Mouse (Mus musculus): Measurements from ENCODE around the gene Dusp1. TPM values are rescaled to one million over a fixed set of nuclear protein-coding genes. Genes with fewer than 3 reads are reported as not detected.

Gene Dusp1
- total RNA-seq, 2 experiments from 2014 or later, result 15.3 to 16.1 TPM

DNA sequence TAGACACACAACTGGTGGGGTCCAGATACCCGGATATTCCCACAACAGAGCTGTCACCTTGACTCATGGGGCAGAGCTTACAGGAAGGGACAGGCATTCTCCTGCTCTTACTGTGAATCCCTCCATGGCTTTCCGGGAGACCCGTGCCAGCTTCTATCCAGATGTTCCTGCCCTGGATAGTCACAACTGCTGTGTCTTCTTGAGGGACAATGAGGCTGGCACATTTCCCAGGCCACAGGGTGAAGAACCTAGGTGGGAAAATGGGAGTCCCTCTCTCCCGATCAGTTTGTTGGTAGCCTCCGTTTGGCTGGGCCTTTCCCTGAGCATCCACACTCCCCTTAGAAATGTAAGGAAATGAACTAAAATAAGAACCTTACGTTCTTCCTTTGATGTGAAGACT, 33.2 kb downstream of the Dusp1 start:
- no peak for DNase-seq (ENCODE audit: low spot score in 2 of 2)

- no peak for DNase-seq (ENCODE audit: low spot score in 2 of 2)
Measured at GRCm38 (mm10) chr17:26527291-26527690, 34.6 kb downstream of the Dusp1 start.

DNA sequence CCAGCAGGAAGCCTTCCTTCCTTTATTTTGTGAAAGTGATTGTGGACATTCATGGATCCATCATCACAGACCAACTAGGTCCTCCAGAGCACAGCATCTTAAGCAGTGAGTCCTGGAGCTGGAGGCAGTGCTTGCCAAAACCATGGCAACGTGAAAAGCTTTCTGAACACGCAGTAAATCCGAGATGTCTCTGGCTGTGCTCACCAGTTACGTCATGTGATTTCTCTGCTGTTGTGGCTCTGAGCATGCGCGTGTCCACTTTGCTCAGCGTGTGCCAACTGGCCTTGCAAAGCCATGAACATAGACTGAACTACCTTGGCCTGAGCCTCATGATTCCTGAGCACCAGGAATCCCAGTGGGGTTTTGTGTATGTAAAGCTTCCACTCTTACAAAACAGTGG, 36.6 kb downstream of the Dusp1 start:
- DNase-seq (ENCODE audit: low spot score in 2 of 2), result peak in 1 of 2 experiments; percentile 32

DNA sequence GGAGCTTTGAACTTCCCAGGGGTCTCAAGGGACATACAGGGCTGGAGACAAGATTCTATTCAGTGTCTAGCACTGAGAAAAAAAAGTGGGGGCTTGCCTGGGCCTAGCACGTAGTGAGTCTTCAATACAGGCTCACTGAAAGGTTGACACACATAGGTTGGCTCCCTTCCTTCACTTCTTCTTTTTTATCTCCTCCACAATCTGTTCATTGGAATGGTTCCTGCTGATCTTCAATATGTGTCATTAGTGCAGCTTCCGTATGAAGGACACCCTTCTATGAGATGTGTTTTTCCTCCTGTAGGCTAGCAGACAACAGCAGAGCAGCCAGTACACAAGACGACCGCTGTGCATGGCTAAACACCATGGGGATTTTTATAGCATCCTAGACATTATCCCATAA, 37.1 kb downstream of the Dusp1 start:
- no peak for DNase-seq (ENCODE audit: low spot score in 2 of 2)

DNA sequence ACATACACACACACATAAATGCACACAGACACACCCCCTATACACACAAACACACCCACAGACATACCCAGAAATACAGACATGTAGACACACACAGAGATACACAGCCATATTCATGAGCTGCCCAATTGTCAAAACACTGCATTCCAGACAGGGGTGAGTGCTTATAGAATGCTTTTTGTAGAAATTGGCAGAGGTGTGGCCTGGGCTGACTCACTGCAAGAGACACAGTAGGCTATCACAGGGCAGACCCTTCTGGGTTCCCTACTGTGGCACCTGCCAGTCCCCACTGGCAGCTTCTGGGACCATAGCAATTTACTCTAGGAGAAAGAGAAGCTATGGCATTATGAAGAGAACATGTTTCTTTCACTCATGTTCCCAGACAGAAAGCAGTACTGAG, 37.6 kb downstream of the Dusp1 start:
- no peak for DNase-seq (ENCODE audit: low spot score in 2 of 2)

GRCm38 (mm10) chr17:26522711-26523110, 39.2 kb downstream of the Dusp1 start:
- no peak for DNase-seq (ENCODE audit: low spot score in 2 of 2)

- DNase-seq (ENCODE audit: low spot score in 2 of 2), result no peak
Measured at GRCm38 (mm10) chr17:26518306-26518705, 43.6 kb downstream of the Dusp1 start.

- no peak for DNase-seq (ENCODE audit: low spot score in 2 of 2)
Measured at GRCm38 (mm10) chr17:26515675-26516074, 46.3 kb downstream of the Dusp1 start.

GRCm38 (mm10) chr17:26514581-26515030, 47.3 kb downstream of the Dusp1 start:
- no peak for DNase-seq (ENCODE audit: low spot score in 2 of 2)

DNA sequence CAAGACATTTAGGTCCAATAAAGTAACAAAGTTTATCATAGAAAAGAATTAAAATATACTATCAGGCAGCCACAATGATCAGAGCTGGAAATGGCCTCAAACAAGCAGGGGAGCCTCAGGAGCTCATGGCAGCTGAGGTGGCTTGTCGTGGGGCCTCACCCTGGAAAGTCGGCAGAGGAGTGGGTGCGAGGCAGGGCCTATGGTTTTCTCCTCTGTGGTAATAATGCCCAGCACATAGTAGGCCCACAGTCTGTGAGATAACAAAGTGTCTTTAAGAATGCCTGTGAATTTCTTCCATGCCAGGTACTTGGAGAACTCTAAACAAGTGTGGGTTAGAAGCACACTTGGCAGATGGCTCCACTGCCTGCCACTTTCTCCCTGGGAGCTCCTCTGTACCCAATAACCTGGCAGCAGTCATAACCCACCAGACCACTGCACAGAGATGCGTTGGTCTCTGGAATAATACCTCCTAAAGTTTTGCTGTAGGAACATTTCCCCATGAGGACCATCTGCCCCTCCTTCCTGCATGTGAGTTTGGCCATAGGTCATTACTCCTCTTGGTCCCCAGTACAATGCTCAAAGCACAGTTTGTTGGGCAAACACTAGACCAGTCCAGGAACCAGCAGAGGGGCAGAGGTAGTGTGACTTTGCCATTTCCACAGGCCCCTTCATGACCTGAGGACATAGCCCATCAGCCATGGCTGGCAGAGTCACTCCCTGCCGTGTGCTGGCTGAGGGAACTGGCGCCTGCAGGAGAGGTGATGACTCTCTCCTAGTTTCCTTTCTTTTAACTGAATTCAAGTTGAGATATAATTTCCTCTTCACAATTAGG, 48.3 kb downstream of the Dusp1 start:
- DNase-seq (ENCODE audit: low spot score in 2 of 2), result no peak

DNA sequence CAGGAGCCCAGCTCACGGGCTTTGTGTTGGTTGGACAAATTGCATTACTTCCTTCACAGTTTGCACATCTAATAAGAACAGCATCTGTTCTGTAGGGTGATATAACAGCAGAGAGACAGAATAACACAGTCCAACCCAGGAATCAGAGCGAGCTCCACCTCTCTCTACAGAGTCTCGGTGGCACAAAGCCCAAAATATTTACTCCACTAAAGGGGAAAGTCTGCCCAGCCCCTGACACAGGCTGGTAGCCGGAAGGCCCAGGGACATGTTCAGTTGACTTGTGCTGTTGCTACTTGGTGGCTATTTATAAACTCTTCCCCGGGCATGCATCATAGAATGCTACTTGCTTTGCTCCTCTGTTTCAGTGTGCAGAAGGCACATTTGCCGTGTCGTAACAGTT, 49.0 kb downstream of the Dusp1 start:
- DNase-seq (ENCODE audit: low spot score in 2 of 2), result no peak

DNA sequence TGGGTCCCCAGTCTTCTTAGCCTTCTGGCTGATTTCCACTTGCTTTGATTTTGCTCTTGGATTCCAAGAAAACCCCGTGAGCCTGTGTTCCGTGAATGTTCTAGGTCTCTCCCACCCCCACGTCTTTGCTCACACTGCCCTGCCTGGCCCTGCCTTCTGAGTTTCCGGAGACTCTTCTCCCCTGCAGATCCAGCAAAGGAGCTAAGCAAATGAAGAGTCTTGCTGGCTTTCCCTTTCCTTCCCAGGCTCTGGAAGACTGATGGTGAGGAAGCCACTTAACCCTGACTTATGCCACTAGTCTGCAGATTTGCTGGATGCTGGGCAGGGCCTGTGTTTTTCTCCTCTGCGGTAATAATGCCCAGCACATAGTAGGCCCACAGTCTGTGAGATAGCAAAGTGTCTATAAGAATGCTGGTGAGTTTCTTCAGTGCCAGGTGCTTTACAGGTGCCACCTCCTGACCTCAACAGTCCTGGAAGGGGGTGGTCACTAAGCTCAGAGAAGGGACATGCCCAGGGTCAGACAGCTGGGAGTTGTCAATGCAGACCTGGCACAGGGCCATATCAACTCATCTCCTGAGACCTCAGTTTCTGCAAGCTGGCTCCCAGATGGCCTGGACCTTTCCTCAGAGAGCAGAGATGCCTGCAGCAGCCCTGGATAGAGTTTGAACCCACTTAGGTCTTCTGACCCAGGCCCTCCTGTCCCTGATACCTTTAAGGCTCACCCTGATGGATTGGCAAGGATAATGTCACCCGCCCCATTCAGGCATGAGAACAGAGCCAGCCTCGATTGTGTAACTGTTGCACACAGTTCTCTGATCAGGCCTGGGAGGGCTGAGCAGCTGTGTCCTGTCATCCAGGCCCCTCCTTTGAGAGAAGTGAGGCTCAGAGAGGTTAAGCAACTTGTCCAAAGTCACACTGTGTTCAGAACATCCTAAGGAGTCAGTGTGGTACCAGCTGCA, 49.8 kb downstream of the Dusp1 start:
- DNase-seq (ENCODE audit: low spot score in 2 of 2), result no peak

GRCm38 (mm10) chr17:26511256-26511655, 50.7 kb downstream of the Dusp1 start:
- DNase-seq (ENCODE audit: low spot score in 2 of 2), result no peak

GRCm38 (mm10) chr17:26510146-26511045, 51.5 kb downstream of the Dusp1 start:
- DNase-seq (ENCODE audit: low spot score in 2 of 2), result no peak

GRCm38 (mm10) chr17:26508961-26509771, 52.8 kb downstream of the Dusp1 start:
- DNase-seq (ENCODE audit: low spot score in 2 of 2), result peak; percentile 69 to 74

DNA sequence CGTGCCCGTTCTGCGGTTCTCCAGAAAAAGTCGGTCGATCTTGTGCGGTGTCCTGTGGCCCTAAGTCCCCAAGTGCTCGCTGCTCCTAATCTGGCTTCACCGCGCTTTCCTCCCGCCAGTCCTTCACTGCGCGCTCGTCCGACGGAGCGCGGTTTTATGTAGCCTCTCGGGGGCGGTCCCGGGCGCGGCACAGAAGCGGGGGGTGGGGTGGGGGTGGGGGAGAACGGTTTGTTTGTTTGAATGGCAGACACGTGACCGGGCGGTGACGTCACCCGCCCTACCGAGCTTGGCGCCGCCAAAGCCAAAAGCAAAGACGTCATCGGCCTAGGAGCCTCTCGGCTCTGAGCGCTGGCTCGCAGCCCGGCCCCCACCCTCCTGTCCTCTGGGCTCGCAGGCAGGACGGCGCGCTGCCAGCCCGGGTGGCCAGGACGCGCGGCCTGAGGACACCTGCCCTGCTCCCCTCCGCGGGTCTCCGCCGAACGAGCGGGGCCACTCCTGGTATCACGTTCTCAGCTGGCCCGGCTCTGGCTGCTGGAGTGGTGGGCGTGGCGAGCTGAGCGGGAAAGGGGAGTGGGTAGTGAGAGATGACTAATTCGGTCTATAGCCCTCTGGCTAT, 53.5 kb downstream of the Dusp1 start:
- peak; percentile 92 to 96 for DNase-seq (ENCODE audit: low spot score in 2 of 2)

DNA sequence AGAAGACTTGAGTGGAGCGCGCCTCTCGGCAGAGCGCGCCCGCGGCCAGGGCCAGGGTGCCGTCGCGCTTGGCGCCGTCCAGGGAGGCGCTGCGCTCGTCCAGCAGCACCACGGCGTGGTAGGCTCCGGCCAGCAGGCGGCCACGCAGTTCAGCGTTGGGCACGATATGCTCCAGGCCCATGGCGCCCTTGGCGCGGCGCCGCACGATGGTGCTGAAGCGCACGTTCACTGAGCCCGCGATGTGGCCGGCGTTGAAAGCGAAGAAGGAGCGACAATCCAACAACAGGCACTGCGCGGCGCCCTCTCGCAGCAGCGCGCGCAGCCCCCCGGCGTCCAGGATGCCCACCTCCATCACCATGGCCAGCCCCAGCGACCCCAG, 54.0 kb downstream of the Dusp1 start:
- peak; percentile 81 to 85 for DNase-seq (ENCODE audit: low spot score in 2 of 2)

- peak; percentile 40 to 50 for DNase-seq (ENCODE audit: low spot score in 2 of 2)
Measured at GRCm38 (mm10) chr17:26506997-26507871, 54.7 kb downstream of the Dusp1 start.

All from layer of hippocampus, postnatal 10 days (tissue).